In genomic region chr12:69185371-69185770, GRCm38 (mm10) we compare ENCODE assay signal across 9 mouse cellular contexts. TPM values are rescaled to one million over a fixed set of nuclear protein-coding genes. Genes with fewer than 3 reads are reported as not detected.
DNase-seq lines count a peak whose midpoint lies in the region; TF ChIP-seq lines count a peak whose summit lies in the region.
"Had no signal": no experiment of that assay in that cellular context is flagged by ENCODE, and none has a peak within 500 bp of the region (broad histone marks: within the 10 kb centered on the region; RNA-seq: fewer than 3 reads in every experiment).

No protein-coding gene starts in this region.

- H3K9me3 ChIP-seq in hindbrain, embryonic 10.5 days = no peaks in the 10 kb centered on the region
- H3K9me3 ChIP-seq in midbrain, embryonic 10.5 days (replicated peaks) = no peaks in the 10 kb centered on the region

- H3K36me3 ChIP-seq in kidney, adult 2 months (ENCODE audit: control insufficient read depth, insufficient read depth, low read length) = peaks cover 2% of the 10 kb centered on the region; the same call in 1 of the 2 replicates
- peaks cover 58% of the 10 kb centered on the region for H3K36me3 ChIP-seq in hindbrain, embryonic 10.5 days
- H3K36me3 ChIP-seq in midbrain, embryonic 10.5 days = peaks cover 50% of the 10 kb centered on the region
- H3K36me3 ChIP-seq in thymus, adult 2 months (ENCODE audit: control insufficient read depth, insufficient read depth, low read length) = peaks cover 12% of the 10 kb centered on the region

- WGBS in kidney, adult 2 months = 47% methylated on average over 7 of the region's 7 CpGs
- WGBS in hindbrain, embryonic 10.5 days = 80% methylated on average over 7 of the region's 7 CpGs
- 87% methylated on average over 7 of the region's 7 CpGs for WGBS in midbrain, embryonic 10.5 days
- 86% methylated on average over 7 of the region's 7 CpGs for WGBS in thymus, adult 2 months

- H3K4me1 ChIP-seq in kidney, adult 2 months (ENCODE audit: control insufficient read depth, insufficient read depth, low read length) = peaks cover 9% of the 10 kb centered on the region; the same call in 1 of the 2 replicates
- peaks cover 7% of the 10 kb centered on the region for H3K4me1 ChIP-seq in bone marrow macrophage, adult 2 months (ENCODE audit: control insufficient read depth, insufficient read depth, low read length)
- peaks cover 32% of the 10 kb centered on the region for H3K4me1 ChIP-seq in hindbrain, embryonic 10.5 days (replicated peaks)
- H3K4me1 ChIP-seq in midbrain, embryonic 10.5 days = peaks cover 33% of the 10 kb centered on the region
- peaks cover 10% of the 10 kb centered on the region; the same call in 1 of the 2 replicates for H3K4me1 ChIP-seq in thymus, adult 2 months (replicated peaks; ENCODE audit: control insufficient read depth, insufficient read depth, low read length)

- no peak for TF ChIP-seq POLR2A in kidney, adult 2 months (IDR thresholded peaks at IDR 0.05; ENCODE audit: low read depth, low read length)
- no peak for TF ChIP-seq POLR2A in bone marrow macrophage, adult 2 months (IDR thresholded peaks at IDR 0.05; ENCODE audit: borderline replicate concordance, low read depth, low read length)
- TF ChIP-seq POLR2A in thymus, adult 2 months (IDR thresholded peaks at IDR 0.05; ENCODE audit: control insufficient read depth, extremely low read depth, insufficient read depth, low read length, poor library complexity) = no peak

- H3K27me3 ChIP-seq in kidney, adult 2 months (replicated peaks; ENCODE audit: control insufficient read depth, insufficient read depth, low read length) = no peaks in the 10 kb centered on the region
- H3K27me3 ChIP-seq in hindbrain, embryonic 10.5 days (ENCODE audit: insufficient read depth, poor library complexity, severe bottlenecking) = no peaks in the 10 kb centered on the region
- H3K27me3 ChIP-seq in midbrain, embryonic 10.5 days (ENCODE audit: low read depth, poor library complexity, severe bottlenecking) = no peaks in the 10 kb centered on the region
- H3K27me3 ChIP-seq in thymus, adult 2 months (ENCODE audit: control insufficient read depth, insufficient read depth, low read length) = no peaks in the 10 kb centered on the region

- H3K27ac ChIP-seq in kidney, adult 2 months (ENCODE audit: insufficient read depth, low read depth, low read length) = 0 out of 2 replicates have a peak overlapping the region, but pooled peaks have one; percentile 91
- peak overlapping the region; percentile 80; the same call in 1 of the 2 replicates for H3K27ac ChIP-seq in bone marrow macrophage, adult 2 months (ENCODE audit: insufficient read depth, low read depth, low read length)
- no peak overlapping the region for H3K27ac ChIP-seq in hindbrain, embryonic 10.5 days
- H3K27ac ChIP-seq in midbrain, embryonic 10.5 days (replicated peaks) = peak overlapping the region; percentile 94; the same call in 1 of the 2 replicates
- no peak overlapping the region for H3K27ac ChIP-seq in thymus, adult 2 months (ENCODE audit: control insufficient read depth, insufficient read depth, low read length)

- peak; percentile 16 for DNase-seq in kidney, adult 2 months
- no peak for DNase-seq in kidney, adult 8-10 months
- no peak for DNase-seq in hindbrain, embryonic 10.5 days (ENCODE audit: low spot score)
- no peak for DNase-seq in midbrain, embryonic 10.5 days (ENCODE audit: low spot score)
- no peak for DNase-seq in thymus, adult 2 months
- no peak for DNase-seq in cerebellum, adult 9-10 months
- no peak for DNase-seq in right cerebral cortex, adult 2 months (ENCODE audit: low spot score in 2 of 2)
- DNase-seq: right cerebral cortex, postnatal 4 days had no signal

- no peak for TF ChIP-seq CTCF in kidney, adult 2 months (conservative IDR thresholded peaks at IDR 0.05; ENCODE audit: insufficient read depth, insufficient read length, low read depth, low read length)
- TF ChIP-seq CTCF in bone marrow macrophage, adult 2 months (IDR thresholded peaks at IDR 0.05; ENCODE audit: low read depth, low read length) = no peak
- no peak for TF ChIP-seq CTCF in thymus, adult 2 months (IDR thresholded peaks at IDR 0.05; ENCODE audit: borderline replicate concordance, control insufficient read depth, extremely low read depth, insufficient read depth, low read length, poor library complexity)

- H3K4me3 ChIP-seq in kidney, adult 2 months (ENCODE audit: insufficient read depth, low read depth, low read length) = peak overlapping the region; percentile 99
- peak overlapping the region; percentile 96 for H3K4me3 ChIP-seq in bone marrow macrophage, adult 2 months (ENCODE audit: insufficient read depth, low read length)
- H3K4me3 ChIP-seq in hindbrain, embryonic 10.5 days = peak overlapping the region; percentile 90
- peak overlapping the region; percentile 87 for H3K4me3 ChIP-seq in midbrain, embryonic 10.5 days
- H3K4me3 ChIP-seq in thymus, adult 2 months (ENCODE audit: control insufficient read depth, insufficient read depth, low read length) = no peak overlapping the region

RNA-seq across cellular contexts. Expression of gene Mgat2, which starts 1.4 kb away (rescaled TPM):
- 30.8 and 32.6 TPM in 2 replicates for polyA plus RNA-seq in kidney, adult 2 months (2012; rRNA removed)
- polyA plus RNA-seq in bone marrow macrophage, adult 2 months (2012; ENCODE audit: insufficient read depth, insufficient read length, missing spikeins) = 58.3 and 60.4 TPM in 2 replicates
- 33.9 and 35.6 TPM in 2 replicates for polyA plus RNA-seq in hindbrain, embryonic 10.5 days (2016; fragmentation: Nextera tagmentation; extraction: Ambion mirVana)
- 32.6 and 34.3 TPM in 2 replicates for polyA plus RNA-seq in midbrain, embryonic 10.5 days (2016; fragmentation: Nextera tagmentation; extraction: Ambion mirVana)
- 21.5 and 21.8 TPM in 2 replicates for polyA plus RNA-seq in thymus, adult 2 months (2012; rRNA removed)

RNA-seq across cellular contexts. Expression of gene Rpl36al, which starts 1.5 kb away (rescaled TPM):
- polyA plus RNA-seq in kidney, adult 2 months (2012; rRNA removed) = 157 and 190 TPM in 2 replicates
- polyA plus RNA-seq in bone marrow macrophage, adult 2 months (2012; ENCODE audit: insufficient read depth, insufficient read length, missing spikeins) = 390 and 430 TPM in 2 replicates
- polyA plus RNA-seq in hindbrain, embryonic 10.5 days (2016; fragmentation: Nextera tagmentation; extraction: Ambion mirVana) = 497 and 532 TPM in 2 replicates
- 467 and 542 TPM in 2 replicates for polyA plus RNA-seq in midbrain, embryonic 10.5 days (2016; fragmentation: Nextera tagmentation; extraction: Ambion mirVana)
- polyA plus RNA-seq in thymus, adult 2 months (2012; rRNA removed) = 153 and 166 TPM in 2 replicates

RNA-seq across cellular contexts. Expression of gene Gm49383, which starts 11.5 kb away (rescaled TPM):
- polyA plus RNA-seq in kidney, adult 2 months (2012; rRNA removed) = 2.6 and 3.1 TPM in 2 replicates
- 3.6 and 4.5 TPM in 2 replicates for polyA plus RNA-seq in bone marrow macrophage, adult 2 months (2012; ENCODE audit: insufficient read depth, insufficient read length, missing spikeins)
- 44.2 and 59.3 TPM in 2 replicates for polyA plus RNA-seq in hindbrain, embryonic 10.5 days (2016; fragmentation: Nextera tagmentation; extraction: Ambion mirVana)
- polyA plus RNA-seq in midbrain, embryonic 10.5 days (2016; fragmentation: Nextera tagmentation; extraction: Ambion mirVana) = 49.8 and 57.0 TPM in 2 replicates
- polyA plus RNA-seq in thymus, adult 2 months (2012; rRNA removed) = 5.5 and 9.5 TPM in 2 replicates

RNA-seq across cellular contexts. Expression of gene Dnaaf2, which starts 12.9 kb away (rescaled TPM):
- 1.3 and 1.5 TPM in 2 replicates for polyA plus RNA-seq in kidney, adult 2 months (2012; rRNA removed)
- 1.6 and 2.1 TPM in 2 replicates for polyA plus RNA-seq in bone marrow macrophage, adult 2 months (2012; ENCODE audit: insufficient read depth, insufficient read length, missing spikeins)
- 16.4 and 17.9 TPM in 2 replicates for polyA plus RNA-seq in hindbrain, embryonic 10.5 days (2016; fragmentation: Nextera tagmentation; extraction: Ambion mirVana)
- 17.0 TPM in 2 replicates for polyA plus RNA-seq in midbrain, embryonic 10.5 days (2016; fragmentation: Nextera tagmentation; extraction: Ambion mirVana)
- polyA plus RNA-seq in thymus, adult 2 months (2012; rRNA removed) = 4.8 TPM in 2 replicates

RNA-seq across cellular contexts. Expression of gene Lrr1, which starts 16.8 kb away (rescaled TPM):
- polyA plus RNA-seq in kidney, adult 2 months (2012; rRNA removed) = 0.14 TPM in 1 of 2 replicates, not detected in the other
- polyA plus RNA-seq in bone marrow macrophage, adult 2 months (2012; ENCODE audit: insufficient read depth, insufficient read length, missing spikeins) = 5.7 and 6.3 TPM in 2 replicates
- polyA plus RNA-seq in hindbrain, embryonic 10.5 days (2016; fragmentation: Nextera tagmentation; extraction: Ambion mirVana) = 28.3 and 31.8 TPM in 2 replicates
- 33.3 and 35.8 TPM in 2 replicates for polyA plus RNA-seq in midbrain, embryonic 10.5 days (2016; fragmentation: Nextera tagmentation; extraction: Ambion mirVana)
- 6.5 and 11.1 TPM in 2 replicates for polyA plus RNA-seq in thymus, adult 2 months (2012; rRNA removed)

Comparison
In these comparisons a context has a peak if more than half of its experiments do, and no peak if none do; other contexts are left out.
1. H3K27ac ChIP-seq: peak in kidney, adult 2 months (single experiment), bone marrow macrophage, adult 2 months (single experiment) and midbrain, embryonic 10.5 days (single experiment); none in hindbrain, embryonic 10.5 days (single experiment) and thymus, adult 2 months (single experiment).